Mouse (Mus musculus) myocyte (in vitro differentiated cells): ENCODE data around the gene Aida. TPM values are rescaled to one million over a fixed set of nuclear protein-coding genes. Genes with fewer than 3 reads are reported as not detected.

Experiments used
- H3K27me3 ChIP-seq: one replicate; pipeline ENCODE4 v1.6.1; 2011; ENCODE audit not compliant: control insufficient read depth, insufficient read depth, insufficient read length
- H3K36me3 ChIP-seq: one replicate; pipeline ENCODE4 v1.6.1; 2011; ENCODE audit not compliant: control insufficient read depth, insufficient read depth
- H3K4me2 ChIP-seq: one replicate; pipeline ENCODE4 v1.6.1; 2011; ENCODE audit warnings: low read depth, control low read depth
- H3K4me3 ChIP-seq: one replicate; pipeline ENCODE4 v1.5.1; 2011; ENCODE audit warnings: mild to moderate bottlenecking, control low read depth, moderate library complexity
- H3K79me2 ChIP-seq: one replicate; pipeline ENCODE4 v1.6.1; 2011; ENCODE audit not compliant: control insufficient read depth, insufficient read depth
- H3ac ChIP-seq: one replicate; pipeline ENCODE4 v1.6.1; 2011; ENCODE audit not compliant: control insufficient read depth, insufficient read length
- CEBPB ChIP-seq: IDR thresholded peaks from 2 replicates; pipeline ENCODE4 v1.6.1; 2011; ENCODE audit warnings: mild to moderate bottlenecking, moderate library complexity; ENCODE audit not compliant: poor library complexity, insufficient read depth, severe bottlenecking
- E2F4 ChIP-seq: IDR thresholded peaks from one replicate; pipeline ENCODE4 v1.6.1; 2011; ENCODE audit warnings: mild to moderate bottlenecking, control low read depth, moderate library complexity; ENCODE audit not compliant: insufficient read depth
- MAX ChIP-seq: IDR thresholded peaks from one replicate; pipeline ENCODE4 v1.6.1; 2011; ENCODE audit warnings: low read depth, mild to moderate bottlenecking, control low read depth
- MYOD1 ChIP-seq, 3 experiments: IDR thresholded peaks; one replicate each; pipeline ENCODE4 v1.6.1; 2011; ENCODE audit warnings: control low read depth in 2 of 3, low read depth in 2 of 3, mild to moderate bottlenecking in 2 of 3, moderate library complexity in 1 of 3; ENCODE audit not compliant: insufficient read length in 2 of 3, control insufficient read depth in 1 of 3
- MYOG ChIP-seq, 3 experiments: IDR thresholded peaks; one replicate each; pipeline ENCODE4 v1.6.1; 2011; ENCODE audit warnings: control low read depth in 2 of 3, low read depth in 2 of 3, mild to moderate bottlenecking in 2 of 3; ENCODE audit not compliant: insufficient read length in 2 of 3, control insufficient read depth in 1 of 3, insufficient read depth in 1 of 3
- POLR2A ChIP-seq: IDR thresholded peaks from one replicate; pipeline ENCODE4 v1.6.1; 2011; ENCODE audit warnings: low read depth, mild to moderate bottlenecking, control low read depth, moderate library complexity; ENCODE audit not compliant: insufficient read length
- POLR2AphosphoS2 ChIP-seq: IDR thresholded peaks from one replicate; pipeline ENCODE4 v1.6.1; 2011; ENCODE audit warnings: low read depth, control low read depth; ENCODE audit not compliant: insufficient read length
- REST ChIP-seq: IDR thresholded peaks from one replicate; pipeline ENCODE4 v1.6.1; 2011; ENCODE audit warnings: mild to moderate bottlenecking, control low read depth, moderate library complexity; ENCODE audit not compliant: insufficient read depth, insufficient read length
- SRF ChIP-seq: IDR thresholded peaks from one replicate; pipeline ENCODE4 v1.6.1; 2011; ENCODE audit warnings: low read depth; ENCODE audit not compliant: control insufficient read depth, insufficient read length
- TCF12 ChIP-seq: IDR thresholded peaks from one replicate; pipeline ENCODE4 v1.6.1; 2011; ENCODE audit warnings: mild to moderate bottlenecking, control low read depth; ENCODE audit not compliant: poor library complexity, insufficient read depth, severe bottlenecking
- TCF3 ChIP-seq: IDR thresholded peaks from one replicate; pipeline ENCODE4 v1.6.1; 2011; ENCODE audit warnings: low read depth, control low read depth; ENCODE audit not compliant: insufficient read length
- USF1 ChIP-seq: IDR thresholded peaks from one replicate; pipeline ENCODE4 v1.6.1; 2011; ENCODE audit warnings: low read depth, mild to moderate bottlenecking, control low read depth, moderate library complexity
- polyA plus RNA-seq: library from polyadenylated mRNA; unstranded; fragments of >200 nt; fragmentation: generic; extraction: Trizol; gene quantifications from one replicate; pipeline ENCODE4 v1.2.1, GENCODE M21; 2012; ENCODE audit warnings: missing spikeins

Aida gene
- polyA plus RNA-seq, 1 experiment = 28.3 TPM

GRCm38 (mm10) chr1:183275763-183276162, 20.6 kb upstream of the Aida start:
- H3K4me3 ChIP-seq = no peak overlapping the region
- peaks cover 30% of the 10 kb centered on the region for H3K36me3 ChIP-seq
- H3ac ChIP-seq = no peak overlapping the region
- no peaks in the 10 kb centered on the region for H3K27me3 ChIP-seq
- H3K79me2 ChIP-seq = no peaks in the 10 kb centered on the region
- no peak for TF ChIP-seq CEBPB
- TF ChIP-seq REST = no peak
- peak; percentile 54 for TF ChIP-seq POLR2AphosphoS2
- no peak overlapping the region for H3K4me2 ChIP-seq

DNA sequence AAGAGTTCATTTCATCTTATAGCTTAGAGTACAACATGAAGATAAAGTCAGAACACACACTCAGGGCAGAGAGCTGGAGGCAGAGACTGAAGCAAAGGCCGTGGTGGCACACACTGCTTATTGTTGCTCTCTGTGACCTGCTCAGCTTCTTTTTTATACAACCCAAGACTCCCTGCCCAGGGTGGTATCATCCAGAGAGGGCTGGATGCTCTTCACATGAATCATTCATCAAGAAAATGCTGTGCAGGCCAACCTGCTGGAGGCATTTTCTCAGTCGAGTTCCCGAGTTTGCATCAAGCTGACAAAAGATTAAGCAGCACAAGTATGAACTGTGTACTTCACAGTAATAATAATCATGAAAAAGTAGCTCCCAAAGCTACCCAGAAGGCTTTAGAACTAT, 8.0 kb upstream of the Aida start:
- no peaks in the 10 kb centered on the region for H3K27me3 ChIP-seq
- H3K36me3 ChIP-seq = peaks cover 69% of the 10 kb centered on the region
- H3K4me3 ChIP-seq = no peak overlapping the region
- H3K4me2 ChIP-seq = no peak overlapping the region
- H3K79me2 ChIP-seq = peaks cover 4% of the 10 kb centered on the region
- H3ac ChIP-seq = no peak overlapping the region
- TF ChIP-seq REST = no peak
- no peak for TF ChIP-seq MYOG (IDR thresholded peaks at IDR 0.05; ENCODE audit: control insufficient read depth in 1 of 3, insufficient read depth in 1 of 3, insufficient read length in 2 of 3, low read depth in 2 of 3)
- TF ChIP-seq TCF3 = no peak
- TF ChIP-seq E2F4 = no peak
- TF ChIP-seq TCF12 = no peak

- H3K79me2 ChIP-seq = peaks cover 15% of the 10 kb centered on the region
- TF ChIP-seq SRF (no peak), REST (no peak), MYOG (IDR thresholded peaks at IDR 0.05; ENCODE audit: control insufficient read depth in 1 of 3, insufficient read depth in 1 of 3, insufficient read length in 2 of 3, low read depth in 2 of 3) (no peak), MAX (no peak), MYOD1 (IDR thresholded peaks at IDR 0.05; ENCODE audit: control insufficient read depth in 1 of 3, insufficient read length in 2 of 3, low read depth in 2 of 3) (no peak), CEBPB (no peak), TCF3 (no peak)
- no peaks in the 10 kb centered on the region for H3K27me3 ChIP-seq
- H3ac ChIP-seq = no peak overlapping the region
- H3K4me2 ChIP-seq = no peak overlapping the region
- H3K4me3 ChIP-seq = no peak overlapping the region
- H3K36me3 ChIP-seq = peaks cover 67% of the 10 kb centered on the region
Measured at GRCm38 (mm10) chr1:183289576-183289975, 6.8 kb upstream of the Aida start.

GRCm38 (mm10) chr1:183296877-183297383, 540 bp downstream of the Aida start, which contains the start of gene Brox:
Gene Brox, minus strand, starts transcription at chr1:183297269.
- peak within 1 kb of the TSS; percentile 40 for H3K4me3 ChIP-seq
- H3K4me2 ChIP-seq = peak within 1 kb of the TSS; percentile 61
- peaks cover 7% of the 10 kb centered on the region for H3K36me3 ChIP-seq
- no peaks in the 10 kb centered on the region for H3K27me3 ChIP-seq
- H3K79me2 ChIP-seq = peaks cover 38% of the 10 kb centered on the region
- TF ChIP-seq E2F4 = no peak
- peak in 2 of 3 experiments; percentile 56 to 67 for TF ChIP-seq MYOD1 (IDR thresholded peaks at IDR 0.05; ENCODE audit: control insufficient read depth in 1 of 3, insufficient read length in 2 of 3, low read depth in 2 of 3)
- no peak for TF ChIP-seq TCF12
- no peak for TF ChIP-seq MAX
- TF ChIP-seq POLR2AphosphoS2 = peak; percentile 76
- peak; percentile 14 for TF ChIP-seq TCF3
- peak; percentile 71 for TF ChIP-seq POLR2A
- TF ChIP-seq REST = no peak
- TF ChIP-seq USF1 = peak; percentile 97
- TF ChIP-seq CEBPB = no peak
- peak; percentile 52 for TF ChIP-seq SRF
- peak; percentile 47 to 82 (median 60) for TF ChIP-seq MYOG (IDR thresholded peaks at IDR 0.05; ENCODE audit: control insufficient read depth in 1 of 3, insufficient read depth in 1 of 3, insufficient read length in 2 of 3, low read depth in 2 of 3)
- peak within 1 kb of the TSS; percentile 26 for H3ac ChIP-seq

DNA sequence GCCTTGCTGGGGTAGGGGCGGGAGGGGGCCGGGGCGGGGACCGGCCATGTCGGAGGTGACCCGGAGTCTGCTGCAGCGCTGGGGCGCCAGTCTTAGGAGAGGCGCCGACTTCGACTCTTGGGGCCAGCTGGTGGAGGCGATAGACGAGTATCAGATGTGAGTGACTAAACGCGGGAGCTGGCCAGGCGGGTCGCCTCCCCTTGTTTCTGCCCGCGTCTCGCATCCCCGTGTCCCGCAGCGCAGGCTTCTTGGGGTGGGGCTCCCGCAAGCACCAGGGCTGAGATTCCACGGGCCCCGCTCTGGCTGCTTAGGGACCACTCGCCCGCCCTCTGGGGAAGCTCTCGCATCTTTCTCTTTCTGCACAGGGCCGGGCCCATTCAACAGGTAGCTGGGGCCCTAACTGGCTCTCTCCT, 1.1 kb downstream of the Aida start:
- TF ChIP-seq MYOG (IDR thresholded peaks at IDR 0.05; ENCODE audit: control insufficient read depth in 1 of 3, insufficient read depth in 1 of 3, insufficient read length in 2 of 3, low read depth in 2 of 3) (no peak), MAX (no peak), TCF3 (no peak), POLR2AphosphoS2 (no peak), CEBPB (no peak), POLR2A (no peak), SRF (no peak), MYOD1 (IDR thresholded peaks at IDR 0.05; ENCODE audit: control insufficient read depth in 1 of 3, insufficient read length in 2 of 3, low read depth in 2 of 3) (no peak), USF1 (no peak)
- Histone ChIP-seq H3K36me3 (peaks cover 7% of the 10 kb centered on the region), H3ac (peak overlapping the region; percentile 26), H3K4me3 (peak overlapping the region; percentile 40), H3K79me2 (peaks cover 38% of the 10 kb centered on the region), H3K4me2 (peak overlapping the region; percentile 61), H3K27me3 (no peaks in the 10 kb centered on the region)
